Mouse (Mus musculus) left cerebral cortex, adult 2 months (tissue): Measurements from ENCODE around the gene Kat6b. TPM values are rescaled to one million over a fixed set of nuclear protein-coding genes. Genes with fewer than 3 reads are reported as not detected.

ENCODE experiments used
- DNase-seq, 2 experiments: peaks; one replicate each; pipeline ENCODE4 v3.0.0; 2021 to 2022; ENCODE audit warnings: low spot score in 2 of 2, mixed read lengths in 1 of 2; ENCODE audit errors: extremely low spot score in 1 of 2
- H3K27ac ChIP-seq: fragments of 200-600 bp; 2 replicates; pipeline ENCODE4 v1.8.1; 2022
- H3K4me3 ChIP-seq: fragments of 200-600 bp; 2 replicates; pipeline ENCODE4 v1.8.1; 2022
- CTCF ChIP-seq: fragments of 200-600 bp; IDR thresholded peaks from 2 replicates; pipeline ENCODE4 v1.8.1; 2022; ENCODE audit warnings: antibody characterized with exemption, mild to moderate bottlenecking, moderate library complexity
- intact Hi-C: fragments of 180-260 bp; cut with DNase I; formaldehyde crosslinking; loops from one replicate; pipeline ENCODE4 v1.15.1; 2025
- total RNA-seq, 2 experiments: library from RNA; stranded (reverse); gene quantifications; 2 replicates each; pipeline ENCODE4 v1.2.3; 2021

Gene Kat6b
- total RNA-seq, 2 experiments from 2014 or later: 117 to 118 TPM

DNA sequence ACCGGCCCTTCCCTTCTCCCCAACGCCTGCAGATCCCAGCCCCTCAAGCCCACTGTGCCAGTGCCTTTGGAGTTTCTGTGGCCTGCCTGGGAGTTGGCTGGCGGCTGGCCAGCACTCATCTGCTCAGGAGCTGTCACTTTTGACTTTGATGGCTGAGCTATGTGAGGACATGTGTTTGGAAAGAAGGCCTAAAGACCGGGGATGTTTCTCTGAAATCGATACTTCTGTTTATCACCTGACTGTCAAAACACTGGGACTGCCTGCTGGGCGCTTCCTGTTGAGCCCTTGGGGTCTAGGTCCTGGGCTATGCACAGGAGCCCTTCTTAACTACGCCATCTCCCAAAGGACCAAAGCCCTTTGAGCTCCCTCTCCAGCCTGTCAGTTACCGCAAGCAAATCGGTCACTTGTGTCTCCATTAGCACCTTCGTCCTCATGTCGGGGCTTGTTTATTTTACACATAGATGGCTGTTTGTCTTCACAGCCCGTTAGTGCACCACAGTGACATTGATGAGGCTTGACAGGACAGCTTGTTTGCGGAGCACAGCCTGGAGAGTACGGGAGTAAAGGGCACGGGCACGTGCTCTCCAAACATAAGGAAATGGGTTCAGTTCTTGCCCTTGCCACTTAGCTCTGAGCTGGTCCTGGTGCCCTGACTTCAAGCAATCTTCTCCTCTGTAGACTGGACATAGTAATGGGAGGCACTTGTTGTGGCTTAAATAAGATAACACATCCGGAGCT is 238.6 kb downstream of the Kat6b start:
- H3K27ac ChIP-seq: no peak overlapping the region
- no peak for TF ChIP-seq CTCF
- intact Hi-C loops: no loop called here
- no peak for DNase-seq
- no peak overlapping the region for H3K4me3 ChIP-seq

DNA sequence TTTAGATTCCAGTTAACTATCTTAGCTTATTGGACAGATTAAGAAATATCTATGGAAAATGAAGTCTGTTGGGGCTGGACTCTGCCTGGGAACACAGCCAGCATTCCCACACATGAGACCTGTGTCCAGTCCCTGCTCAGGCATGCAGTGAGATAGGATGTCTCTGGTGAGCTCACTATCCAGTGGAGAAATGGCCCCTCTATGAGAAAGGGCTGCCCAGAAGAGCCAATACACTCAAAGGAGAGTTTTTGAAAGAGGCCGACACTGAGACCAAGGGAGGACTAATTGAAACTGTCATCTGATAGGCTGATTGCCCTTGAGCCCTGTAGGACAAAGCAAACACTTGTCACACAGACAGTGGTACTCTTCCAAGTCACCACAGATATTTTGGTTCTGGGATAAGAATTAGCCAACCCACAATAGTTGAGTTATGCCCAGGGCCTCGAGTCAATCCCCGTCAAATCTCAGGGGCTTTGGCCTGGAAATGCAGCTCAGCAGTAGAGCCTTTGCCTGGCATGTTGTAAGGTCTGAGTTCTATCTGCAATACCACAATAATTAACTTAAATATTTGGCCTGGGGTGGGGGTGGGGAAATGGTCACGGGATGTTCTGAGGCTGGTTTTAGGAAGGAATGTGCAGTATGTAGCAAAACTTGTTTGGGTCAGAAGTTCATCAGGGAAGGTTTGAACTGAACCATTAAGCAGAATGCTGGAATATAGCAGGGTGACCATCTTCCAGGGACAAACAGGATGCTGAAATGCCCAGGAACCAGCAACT is 239.4 kb downstream of the Kat6b start:
- intact Hi-C loops: no loop called here

More for the DNA sequence above, 239.4 kb downstream of the Kat6b start:
- no peak for DNase-seq
- TF ChIP-seq CTCF: no peak
- Histone ChIP-seq H3K4me3 (no peak overlapping the region), H3K27ac (no peak overlapping the region)

Other genes starting within 250 kb of the Kat6b start
- gene Dupd1, start 233.1 kb downstream of the Kat6b start, total RNA-seq: not detected